Mouse (Mus musculus) lung, postnatal 0 days (tissue): ENCODE measurements around the gene Sarnp. TPM values are rescaled to one million over a fixed set of nuclear protein-coding genes. Genes with fewer than 3 reads are reported as not detected.

Source experiments
- ATAC-seq: fragments of 200-750 bp; cut with Nextera tagmentation; 2 replicates; pipeline ENCODE4 v1.8.0; 2017; ENCODE audit warnings: moderate library complexity
- DNase-seq: peaks from one replicate; pipeline ENCODE4 v3.0.0-alpha.2; 2016; ENCODE audit warnings: low spot score
- H3K27ac ChIP-seq: fragments of 300-500 bp; sonication (generic); 2 replicates; pipeline ENCODE4 v1.5.1; 2014; ENCODE audit warnings: antibody characterized with exemption, mild to moderate bottlenecking, low read length, mixed read lengths
- H3K27me3 ChIP-seq: fragments of 300-500 bp; sonication (generic); replicated peaks from 2 replicates; pipeline ENCODE4 v1.6.1; 2014; ENCODE audit warnings: low read length, mixed read lengths; ENCODE audit not compliant: insufficient read depth
- H3K36me3 ChIP-seq: fragments of 300-500 bp; sonication (generic); 2 replicates; pipeline ENCODE4 v1.6.1; 2014; ENCODE audit warnings: low read length, mixed read lengths; ENCODE audit not compliant: insufficient read depth
- H3K4me1 ChIP-seq: fragments of 300-500 bp; sonication (generic); 2 replicates; pipeline ENCODE4 v1.6.1; 2014; ENCODE audit warnings: antibody characterized with exemption, low read depth, low read length, mixed read lengths; ENCODE audit not compliant: insufficient read depth
- H3K4me2 ChIP-seq: fragments of 300-500 bp; sonication (generic); replicated peaks from 2 replicates; pipeline ENCODE4 v1.6.1; 2014; ENCODE audit warnings: low read depth, mild to moderate bottlenecking, low read length, moderate library complexity, mixed read lengths
- H3K4me3 ChIP-seq: fragments of 300-500 bp; sonication (generic); 2 replicates; pipeline ENCODE4 v1.5.1; 2014; ENCODE audit warnings: low read depth, low read length
- H3K9ac ChIP-seq: fragments of 300-500 bp; sonication (generic); replicated peaks from 2 replicates; pipeline ENCODE4 v1.6.1; 2014; ENCODE audit warnings: low read depth, mild to moderate bottlenecking
- H3K9me3 ChIP-seq: fragments of 300-500 bp; sonication (generic); 2 replicates; pipeline ENCODE4 v1.6.1; 2016; ENCODE audit warnings: low read length, mixed read lengths
- CTCF ChIP-seq: IDR thresholded peaks from 2 replicates; pipeline ENCODE4 v1.5.1; 2016; ENCODE audit warnings: antibody characterized with exemption, mild to moderate bottlenecking
- EP300 ChIP-seq: IDR thresholded peaks from 2 replicates; pipeline ENCODE4 v1.6.1; 2016; ENCODE audit warnings: antibody characterized with exemption, mild to moderate bottlenecking, control low read depth
- WGBS: fragments of 180-500 bp; shearing (Covaris S2); extraction: QIAGEN DNeasy Blood & Tissue Kit; methylation state at CpG from one replicate; pipeline ENCODE4 v1.1.7; 2014; 5-methylcytosine and 5-hydroxymethylcytosine counted together
- polyA plus RNA-seq: library from polyadenylated mRNA; unstranded; fragments of >200 nt; fragmentation: Nextera tagmentation; extraction: Ambion mirVana; gene quantifications from 2 replicates; pipeline ENCODE4 v1.2.1, GENCODE M21; 2015

Sarnp gene
- polyA plus RNA-seq, 1 experiment from 2014 or later: 113 TPM

- Histone ChIP-seq H3K4me2 (no peak overlapping the region), H3K9me3 (no peaks in the 10 kb centered on the region), H3K4me1 (peaks cover 2% of the 10 kb centered on the region; the same call in 1 of the 2 replicates), H3K36me3 (no peaks in the 10 kb centered on the region; the same call in 1 of the 2 replicates), H3K9ac (no peak overlapping the region), H3K4me3 (no peak overlapping the region), H3K27ac (no peak overlapping the region), H3K27me3 (peaks cover 13% of the 10 kb centered on the region)
- DNase-seq: no peak
- TF ChIP-seq CTCF: no peak
- TF ChIP-seq EP300: no peak
- no peak for ATAC-seq
- 0% methylated on average over 1 of the region's 1 CpGs for WGBS
These were observed 80.4 kb downstream of the Sarnp start for GRCm38 (mm10) chr10:128897501-128897900.

GRCm38 (mm10) chr10:128899759-128900490, 82.8 kb downstream of the Sarnp start:
- Histone ChIP-seq H3K27ac (no peak overlapping the region), H3K9me3 (no peaks in the 10 kb centered on the region)

GRCm38 (mm10) chr10:128900698-128901097, 83.6 kb downstream of the Sarnp start, which contains the start of gene Cd63:
Gene Cd63, plus strand, starts transcription at chr10:128900989.
- TF ChIP-seq CTCF (no peak), EP300 (no peak)
- H3K4me3 ChIP-seq: no peak within 1 kb of the TSS
- H3K27me3 ChIP-seq: peaks cover 8% of the 10 kb centered on the region; the same call in 1 of the 2 replicates
- no peaks in the 10 kb centered on the region; the same call in 1 of the 2 replicates for H3K36me3 ChIP-seq
- H3K27ac ChIP-seq: no peak within 1 kb of the TSS
- WGBS: 58% methylated on average over 3 of the region's 3 CpGs
- H3K4me2 ChIP-seq: no peak within 1 kb of the TSS
- DNase-seq (no peak), ATAC-seq (no peak; the same call in 1 of the 2 replicates)
- peaks cover 2% of the 10 kb centered on the region; the same call in 1 of the 2 replicates for H3K4me1 ChIP-seq
- H3K9me3 ChIP-seq: no peaks in the 10 kb centered on the region
- no peak within 1 kb of the TSS for H3K9ac ChIP-seq

More at GRCm38 (mm10) chr10:128899759-128900490, 82.8 kb downstream of the Sarnp start:
- WGBS: 68% methylated on average over 6 of the region's 6 CpGs
- DNase-seq (no peak), ATAC-seq (no peak)
- no peak overlapping the region for H3K4me3 ChIP-seq
- H3K36me3 ChIP-seq: no peaks in the 10 kb centered on the region; the same call in 1 of the 2 replicates
- peaks cover 2% of the 10 kb centered on the region; the same call in 1 of the 2 replicates for H3K4me1 ChIP-seq
- no peak for TF ChIP-seq EP300
- TF ChIP-seq CTCF: no peak
- H3K9ac ChIP-seq: no peak overlapping the region
- peaks cover 8% of the 10 kb centered on the region; the same call in 1 of the 2 replicates for H3K27me3 ChIP-seq
- H3K4me2 ChIP-seq: no peak overlapping the region

- no peak overlapping the region for H3K4me3 ChIP-seq
- 0 out of 2 replicates have a peak, but pooled peaks cover 3% of the 10 kb centered on the region for H3K27me3 ChIP-seq
- no peaks in the 10 kb centered on the region for H3K4me1 ChIP-seq
- WGBS: 84% methylated on average over 1 of the region's 1 CpGs
- no peak overlapping the region for H3K4me2 ChIP-seq
- no peak for DNase-seq
- H3K9me3 ChIP-seq: no peaks in the 10 kb centered on the region
- TF ChIP-seq EP300 (no peak), CTCF (no peak)
- H3K27ac ChIP-seq: no peak overlapping the region
- no peaks in the 10 kb centered on the region for H3K36me3 ChIP-seq
- ATAC-seq: no peak
- no peak overlapping the region for H3K9ac ChIP-seq
These were observed 84.3 kb downstream of the Sarnp start for GRCm38 (mm10) chr10:128901409-128901808.

- Histone ChIP-seq H3K36me3 (no peaks in the 10 kb centered on the region), H3K4me2 (no peak overlapping the region), H3K9ac (no peak overlapping the region), H3K27ac (no peak overlapping the region), H3K9me3 (no peaks in the 10 kb centered on the region), H3K27me3 (no peaks in the 10 kb centered on the region), H3K4me1 (no peaks in the 10 kb centered on the region), H3K4me3 (no peak overlapping the region)
- DNase-seq (no peak), ATAC-seq (no peak)
- WGBS: 87% methylated on average over 3 of the region's 3 CpGs
- TF ChIP-seq EP300 (no peak), CTCF (no peak)
These were observed 85.4 kb downstream of the Sarnp start for GRCm38 (mm10) chr10:128902409-128902988.

GRCm38 (mm10) chr10:128904812-128905211, 87.7 kb downstream of the Sarnp start:
- no peak for DNase-seq
- H3K27ac ChIP-seq: no peak overlapping the region
- no peak overlapping the region for H3K9ac ChIP-seq
- H3K4me3 ChIP-seq: no peak overlapping the region
- TF ChIP-seq CTCF: no peak
- H3K4me2 ChIP-seq: no peak overlapping the region
- no peaks in the 10 kb centered on the region for H3K36me3 ChIP-seq
- WGBS: 82% methylated on average over 5 of the region's 5 CpGs
- no peaks in the 10 kb centered on the region for H3K27me3 ChIP-seq
- H3K4me1 ChIP-seq: peaks cover 6% of the 10 kb centered on the region; the same call in 1 of the 2 replicates
- no peak for ATAC-seq
- H3K9me3 ChIP-seq: no peaks in the 10 kb centered on the region
